Mouse (Mus musculus) embryo, embryonic 11 days (tissue): ENCODE results near the gene Per1.

ENCODE experiments used
- DNase-seq: peaks from one replicate; pipeline ENCODE4 v3.0.0-alpha.2; 2015

Gene Per1

GRCm38 (mm10) chr11:69094697-69095429, at the start of gene Per1:
Gene Per1, plus strand, starts transcription at chr11:69095217.
- DNase-seq, result peak; percentile 99

DNA sequence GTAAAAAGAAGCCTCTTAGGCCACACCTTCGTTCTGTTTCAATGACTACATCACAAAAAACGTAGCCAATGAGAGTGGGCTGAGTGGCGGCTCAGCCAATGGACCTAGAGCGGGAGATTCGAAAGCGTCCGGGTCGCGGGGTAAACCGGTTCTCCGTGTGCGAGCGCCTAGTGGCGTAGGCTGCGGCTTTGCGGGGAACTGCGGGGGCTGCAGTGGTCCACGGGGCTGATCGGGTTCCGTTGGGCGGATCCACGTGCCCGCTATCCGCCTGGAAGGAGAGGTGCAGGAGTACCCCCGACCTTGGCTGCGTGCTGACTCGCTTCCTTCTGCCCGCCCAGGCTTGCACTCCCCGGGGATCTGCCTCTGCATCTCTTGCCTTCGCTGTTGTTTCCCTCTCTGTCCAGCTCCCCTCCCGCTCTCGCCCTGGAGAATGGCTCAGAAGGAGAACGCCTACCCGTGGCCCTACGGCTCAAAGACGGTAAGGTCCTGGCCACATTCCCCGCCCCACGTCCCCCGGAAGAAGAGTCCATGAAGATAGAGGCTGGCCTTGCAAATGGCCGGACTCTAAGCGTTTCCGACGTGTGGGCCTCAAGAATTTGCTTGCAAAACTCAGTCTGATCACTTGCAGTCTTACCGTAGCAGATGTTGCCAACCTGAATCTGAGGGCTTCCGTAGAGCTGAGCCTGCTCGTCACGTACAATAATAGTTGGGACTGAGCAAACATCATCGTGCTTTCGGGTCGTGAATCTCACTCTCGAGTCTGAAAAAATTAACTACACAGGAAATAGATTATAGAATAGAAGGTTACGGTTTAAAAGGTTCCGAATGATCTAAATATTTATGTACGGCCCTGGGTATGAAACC, 49.3 kb upstream of the Per1 start, which contains the start of gene Aurkb:
Gene Aurkb (plus strand): TSS at position 117 of the 864 bp plus-strand sequence.
- peak; percentile 95 for DNase-seq

GRCm38 (mm10) chr11:69046395-69046774, 48.6 kb upstream of the Per1 start:
- DNase-seq, result no peak

DNA sequence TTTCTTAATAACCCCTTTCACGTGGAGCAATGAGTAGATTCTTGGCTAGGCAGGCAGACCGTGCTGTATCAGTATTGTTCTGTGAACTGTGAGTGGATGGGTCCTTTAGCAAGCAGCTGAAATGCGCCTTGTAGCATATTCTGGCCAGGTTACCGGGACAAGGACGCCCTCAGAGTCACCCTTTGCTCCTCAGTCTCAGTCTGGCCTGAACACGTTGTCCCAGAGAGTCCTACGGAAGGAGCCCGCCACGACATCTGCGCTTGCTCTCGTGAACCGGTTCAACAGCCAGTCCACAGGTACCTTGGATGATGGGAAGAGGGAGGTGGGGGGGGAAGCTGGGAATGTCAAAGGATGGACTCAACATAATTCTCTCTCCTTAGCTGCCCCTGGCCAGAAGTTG, 47.4 kb upstream of the Per1 start:
- no peak for DNase-seq

DNA sequence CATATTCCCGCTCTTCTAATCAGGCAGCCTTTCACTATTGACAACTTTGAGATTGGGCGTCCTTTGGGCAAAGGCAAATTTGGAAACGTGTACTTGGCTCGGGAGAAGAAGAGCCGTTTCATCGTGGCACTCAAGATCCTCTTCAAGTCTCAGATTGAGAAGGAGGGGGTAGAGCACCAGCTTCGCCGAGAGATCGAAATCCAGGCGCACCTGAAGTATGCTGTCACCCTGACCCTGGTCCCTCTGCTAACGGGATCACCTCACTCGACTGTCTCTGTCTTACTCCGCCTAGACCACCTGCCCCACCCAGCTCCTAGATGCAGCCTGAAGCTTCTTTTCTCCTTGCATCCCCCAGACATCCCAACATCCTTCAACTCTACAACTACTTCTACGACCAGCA, 46.9 kb upstream of the Per1 start:
- no peak for DNase-seq

- no peak for DNase-seq
These were observed 44.3 kb upstream of the Per1 start for GRCm38 (mm10) chr11:69050748-69051147.

- no peak for DNase-seq
These were observed 43.2 kb upstream of the Per1 start for GRCm38 (mm10) chr11:69051771-69052170.

DNA sequence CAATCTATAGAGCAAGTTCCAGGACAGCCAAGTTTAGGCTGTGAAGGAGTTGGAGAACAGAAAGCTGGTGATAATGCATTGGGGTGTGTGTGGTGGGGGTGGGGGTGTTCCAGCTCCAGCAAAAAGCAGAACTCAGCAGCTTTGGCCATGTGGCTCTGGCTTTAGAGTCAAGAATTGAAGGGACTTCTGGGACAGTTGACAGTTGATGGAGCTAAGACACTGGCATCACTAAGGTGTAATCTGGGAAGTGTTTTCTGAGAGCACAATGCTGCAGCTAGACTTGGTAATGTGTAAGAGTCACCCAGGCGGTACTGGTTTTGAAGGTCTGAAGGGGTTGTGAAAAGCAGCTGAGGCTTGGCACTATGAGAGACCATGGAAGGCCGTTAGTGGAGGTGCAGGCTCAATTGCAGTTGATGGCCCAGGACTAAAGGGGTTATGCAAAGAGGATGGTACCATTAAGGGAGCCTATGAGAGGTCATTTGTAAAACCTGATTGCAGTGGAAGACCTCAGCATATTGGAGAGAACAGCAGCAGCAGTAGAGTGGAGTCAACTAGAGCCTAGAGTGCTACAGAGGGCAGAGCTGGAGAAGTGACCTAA, 42.1 kb upstream of the Per1 start:
- no peak for DNase-seq

GRCm38 (mm10) chr11:69053848-69054247, 41.2 kb upstream of the Per1 start:
- DNase-seq, result no peak

DNA sequence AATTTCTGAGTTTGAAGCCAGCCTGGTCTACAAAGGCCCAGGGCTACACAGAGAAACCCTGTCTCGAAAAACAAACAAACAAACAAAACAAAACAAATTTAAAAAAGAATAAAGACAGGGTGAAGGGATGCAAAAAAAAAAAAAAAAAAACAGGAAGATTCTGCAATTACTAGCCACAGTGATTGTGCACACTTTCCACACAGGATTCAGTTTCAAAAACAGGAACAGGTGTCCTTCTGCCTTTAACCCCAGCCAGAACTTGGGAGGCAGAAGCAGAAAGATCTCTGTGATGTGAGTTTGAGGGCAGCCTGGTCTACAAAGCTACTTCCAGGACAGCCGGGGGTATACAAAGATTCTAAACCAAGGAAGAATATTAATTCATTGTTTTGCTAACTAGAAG, 36.8 kb upstream of the Per1 start:
- no peak for DNase-seq

DNA sequence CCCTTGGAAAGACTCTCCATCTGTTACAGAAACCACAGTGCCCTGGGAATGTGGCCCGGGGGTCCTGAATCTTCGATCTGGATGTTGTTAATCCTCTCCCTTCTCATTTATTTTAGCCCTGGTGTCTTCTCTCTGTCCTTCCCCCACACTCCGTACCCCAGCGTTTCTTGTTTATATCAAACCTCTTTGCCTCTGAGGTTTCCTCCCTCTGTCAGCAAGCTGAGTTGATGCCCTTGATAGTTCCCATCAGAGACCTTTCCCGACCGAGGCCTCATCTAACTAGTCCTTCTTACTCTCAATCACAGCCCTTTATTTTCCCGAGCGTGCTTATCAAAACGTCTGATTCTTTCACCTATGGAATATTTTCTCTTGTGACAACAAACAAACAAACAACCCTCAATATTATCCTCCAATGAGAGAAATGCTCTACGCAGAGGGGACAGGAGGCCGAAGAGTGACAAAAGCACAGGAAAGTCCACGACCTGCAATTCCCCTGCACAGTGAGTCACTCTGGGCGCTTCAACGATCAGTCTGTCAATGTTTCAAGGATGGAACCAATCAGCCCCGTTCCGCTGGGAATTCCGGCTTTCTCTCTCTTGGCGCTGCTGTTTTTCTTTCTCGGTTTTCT, 36.2 kb upstream of the Per1 start:
- DNase-seq, result no peak

DNA sequence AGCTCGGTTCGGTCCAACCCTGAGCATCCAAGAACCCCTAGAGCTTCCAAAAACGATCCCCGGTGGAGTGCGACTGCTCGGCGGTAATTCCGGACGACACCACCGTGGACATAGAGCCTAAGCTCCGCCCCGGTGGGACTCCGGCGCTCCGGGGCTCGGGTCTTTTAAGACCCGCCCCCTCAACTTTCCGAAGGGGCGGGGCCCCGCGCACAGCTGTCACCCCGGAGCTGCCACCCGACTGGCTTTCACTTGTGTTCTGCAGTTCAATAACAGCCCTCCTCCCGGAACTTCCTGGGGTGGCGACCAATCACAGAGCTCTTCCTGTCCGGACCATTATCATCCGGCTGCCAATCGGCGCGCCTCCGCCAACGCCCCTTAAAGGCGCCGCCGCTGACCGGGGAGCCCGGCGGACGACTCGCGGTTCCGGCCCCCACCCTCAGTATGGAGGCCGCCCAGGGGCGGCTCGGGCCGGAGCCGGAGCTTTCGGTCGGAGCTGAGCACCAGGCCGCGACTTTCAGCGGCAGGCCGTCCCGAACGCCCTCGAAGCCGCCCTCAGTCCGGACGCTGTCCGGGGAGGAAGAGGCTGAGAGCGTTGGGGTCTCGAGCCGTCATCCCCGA, 35.6 kb upstream of the Per1 start, which contains the start of gene Borcs6:
Gene Borcs6 (plus strand): TSS at position 361 of the 618 bp plus-strand sequence.
- peak; percentile 98 for DNase-seq

GRCm38 (mm10) chr11:69059975-69060411, 35.0 kb upstream of the Per1 start:
- DNase-seq, result no peak

DNA sequence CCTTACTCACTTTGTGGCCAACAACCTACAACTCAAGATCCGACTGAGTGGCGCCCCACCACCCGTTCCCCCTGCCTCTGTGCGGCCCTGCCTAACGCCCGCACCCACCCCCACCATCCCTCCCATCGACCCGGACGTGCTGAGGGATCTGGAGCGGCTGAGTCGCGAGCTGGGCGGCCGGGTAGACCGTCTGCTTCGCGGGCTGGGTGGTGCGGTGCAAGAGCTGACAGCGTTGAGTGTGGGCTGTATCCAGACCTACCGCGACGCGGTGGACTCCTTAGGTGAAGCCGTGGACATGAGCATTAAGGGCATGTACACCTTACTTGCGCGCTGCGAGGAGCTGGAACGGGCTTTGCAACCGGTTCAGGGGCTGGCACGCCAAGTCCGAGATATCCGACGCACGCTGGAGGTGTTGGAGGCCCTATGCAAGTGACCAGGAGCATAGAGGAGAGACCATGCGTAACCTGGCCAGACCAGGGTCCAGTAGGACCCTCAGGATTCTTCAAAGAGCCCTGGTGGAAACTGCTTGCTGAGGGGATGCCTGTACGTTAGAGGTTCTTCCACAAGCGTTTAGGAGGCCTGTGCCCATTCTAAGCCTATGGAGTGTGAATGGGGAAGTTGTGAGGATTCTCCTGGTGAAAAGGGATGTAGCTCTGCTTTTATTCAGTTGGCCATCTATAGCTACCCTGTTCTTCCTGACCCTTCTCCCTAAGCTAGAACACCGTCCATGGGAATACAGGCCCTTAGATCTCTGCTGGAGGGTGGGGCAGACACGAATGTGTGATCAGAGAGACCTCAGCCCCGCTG, 34.4 kb upstream of the Per1 start:
- peak; percentile 51 for DNase-seq

DNA sequence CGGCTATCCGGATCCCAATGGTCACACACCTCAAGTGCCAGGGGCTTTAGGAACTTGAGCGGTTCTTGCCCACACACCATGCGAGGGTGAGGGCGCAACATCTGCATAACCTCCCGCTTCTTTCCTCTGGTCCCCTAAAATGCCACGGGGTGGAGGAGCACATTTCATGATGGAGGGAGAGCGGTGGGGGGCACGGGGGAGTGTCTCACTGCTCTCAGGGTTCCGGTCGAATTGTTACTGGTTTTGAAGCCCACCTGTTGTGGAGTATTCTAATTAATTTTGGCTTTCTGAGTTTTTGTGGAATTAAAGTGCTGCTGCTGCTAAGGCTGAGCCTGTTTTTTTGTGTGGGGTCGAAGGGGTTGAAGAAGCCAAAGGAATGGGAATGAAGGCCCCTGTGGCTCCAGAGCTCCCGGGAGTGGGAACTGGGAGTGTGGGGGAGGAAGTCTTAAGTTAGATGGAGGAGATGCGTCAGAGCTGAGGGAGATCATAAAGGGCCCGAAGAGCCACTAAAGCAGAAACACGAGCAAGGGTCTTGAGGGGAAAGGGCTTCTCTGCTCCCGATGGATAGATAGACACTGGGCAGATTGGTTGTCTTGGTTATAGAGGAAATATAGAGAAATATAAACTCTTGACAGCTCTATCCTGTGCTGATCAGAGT, 33.6 kb upstream of the Per1 start:
- no peak for DNase-seq

- peak; percentile 81 for DNase-seq
These were observed 32.7 kb upstream of the Per1 start for GRCm38 (mm10) chr11:69062194-69062760.

- DNase-seq, result peak; percentile 93
These were observed 32.2 kb upstream of the Per1 start for GRCm38 (mm10) chr11:69062761-69063224.

DNA sequence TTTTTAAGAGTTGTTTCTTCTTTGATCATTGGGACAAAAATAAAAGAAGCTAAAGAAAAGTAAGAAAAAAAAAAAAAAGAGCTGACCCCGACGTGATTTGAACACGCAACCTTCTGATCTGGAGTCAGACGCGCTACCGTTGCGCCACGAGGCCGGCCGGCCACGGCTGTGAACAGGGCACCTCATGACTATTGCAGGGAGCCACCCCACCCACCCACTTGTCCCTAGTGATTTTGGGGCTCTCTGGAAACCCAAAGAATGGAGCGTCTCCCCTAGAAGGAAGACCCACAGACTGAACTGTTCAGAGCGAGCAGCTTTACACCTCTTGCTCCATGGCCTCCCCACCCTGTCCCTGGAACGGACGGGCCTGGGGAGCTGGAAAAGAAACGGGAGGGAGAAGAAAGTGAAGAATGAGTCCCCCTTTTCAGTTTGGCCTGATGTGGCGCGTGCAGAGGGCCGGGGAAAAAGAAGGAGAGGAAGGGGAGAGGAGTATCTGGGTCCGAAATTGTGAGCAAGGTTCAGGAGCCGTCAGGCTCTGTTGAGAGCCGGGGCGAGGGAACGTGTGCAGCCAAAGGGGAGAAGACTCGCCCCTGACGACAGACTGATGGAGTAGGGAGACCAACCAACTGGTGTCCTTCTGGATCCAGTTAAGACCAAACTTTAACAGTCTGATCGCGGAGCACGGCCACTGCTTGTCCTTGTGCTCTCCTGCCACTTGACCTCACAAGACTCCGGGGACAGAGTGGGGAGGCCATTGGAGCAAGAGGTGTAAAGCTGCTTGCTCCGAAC, 31.4 kb upstream of the Per1 start:
- peak; percentile 81 for DNase-seq

DNA sequence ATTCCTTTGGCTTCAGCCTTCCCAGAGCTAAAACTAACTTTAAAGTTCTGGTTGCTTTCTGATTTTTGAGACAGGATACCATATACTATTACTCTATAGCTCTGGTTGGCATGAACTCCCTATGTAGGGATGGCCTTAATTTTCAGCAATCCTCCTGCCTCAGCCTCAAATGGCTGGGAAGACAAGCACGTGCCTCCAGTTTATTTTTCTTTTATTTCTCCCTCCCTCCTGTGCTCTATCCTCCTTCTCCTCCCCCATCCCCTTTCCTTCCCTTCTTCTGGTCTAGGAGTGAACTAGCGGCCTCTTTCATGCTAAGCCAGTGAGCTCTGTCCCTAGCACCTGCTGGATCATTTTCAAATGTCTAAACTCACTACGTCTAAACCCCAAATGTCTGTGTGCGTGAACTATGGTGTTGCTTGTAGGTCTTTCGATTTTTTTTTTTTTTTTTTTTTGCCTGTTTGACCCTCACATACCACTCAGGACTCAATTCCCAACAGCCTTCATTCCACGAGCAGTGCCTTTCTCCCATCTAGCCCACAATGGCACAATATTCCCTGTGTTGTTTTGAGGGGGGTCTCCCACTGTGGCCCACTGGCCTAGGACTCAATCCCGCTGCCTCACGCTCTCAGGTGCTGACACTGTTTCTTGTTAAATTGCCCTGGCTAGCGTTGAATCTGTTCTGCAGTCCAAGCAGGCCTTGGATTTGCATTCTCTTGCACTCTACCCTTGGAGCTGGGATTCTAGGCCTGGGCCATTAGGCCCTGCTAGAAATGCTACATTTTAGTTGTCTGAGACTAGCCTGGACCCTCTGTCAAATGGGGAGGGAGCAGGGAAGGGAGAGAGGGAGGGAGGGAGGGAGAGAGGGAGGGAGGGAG, 30.5 kb upstream of the Per1 start:
- no peak for DNase-seq
